10 mouse cellular contexts compared by ENCODE assay signal in genomic region chr4:32916689-32917385, GRCm38 (mm10). TPM values are rescaled to one million over a fixed set of nuclear protein-coding genes. Genes with fewer than 3 reads are reported as not detected.
A peak's percentile ranks its signal among the peaks of the same experiment; 100 is the strongest.
DNase-seq lines count a peak whose midpoint lies in the region; ATAC-seq and TF ChIP-seq lines count a peak whose summit lies in the region.
"Had no signal": no experiment of that assay in that cellular context is flagged by ENCODE, and none has a peak within 500 bp of the region (broad histone marks: within the 10 kb centered on the region; RNA-seq: fewer than 3 reads in every experiment).

No protein-coding gene starts in this region.

- H3K9ac ChIP-seq in intestine, embryonic 15.5 days = no peak overlapping the region
- no peak overlapping the region for H3K9ac ChIP-seq in stomach, postnatal 0 days (ENCODE audit: low read length)
- H3K9ac ChIP-seq: embryonic facial prominence, embryonic 13.5 days had no signal

- peak; percentile 82 for ATAC-seq in intestine, embryonic 15.5 days
- ATAC-seq in stomach, postnatal 0 days (ENCODE audit: low FRiP score, low TSS enrichment) = peak; percentile 72

- no peaks in the 10 kb centered on the region for H3K36me3 ChIP-seq in intestine, embryonic 15.5 days
- no peaks in the 10 kb centered on the region for H3K36me3 ChIP-seq in stomach, postnatal 0 days (ENCODE audit: control insufficient read depth, insufficient read depth, low read length)
- H3K36me3 ChIP-seq: embryonic facial prominence, embryonic 13.5 days had no signal

- no peak overlapping the region for H3K4me2 ChIP-seq in intestine, embryonic 15.5 days (replicated peaks)
- no peak overlapping the region for H3K4me2 ChIP-seq in stomach, postnatal 0 days (replicated peaks; ENCODE audit: low read depth)
- H3K4me2 ChIP-seq: embryonic facial prominence, embryonic 13.5 days had no signal

- DNase-seq in spleen, postnatal 10 days (ENCODE audit: low spot score in 2 of 2) = peak; percentile 26 to 48
- no peak for DNase-seq in spleen, postnatal 36 days (ENCODE audit: low spot score in 2 of 2)
- peak; percentile 59 for DNase-seq in liver
- DNase-seq in stomach, postnatal 0 days (ENCODE audit: low spot score) = peak; percentile 62
- DNase-seq in urinary bladder, postnatal 4 days (ENCODE audit: low spot score in 2 of 2) = no peak
- no peak for DNase-seq in adrenal gland, postnatal 36 days
- DNase-seq: lung, adult 2 months had no signal

- no peak overlapping the region for H3K4me3 ChIP-seq in intestine, embryonic 15.5 days (replicated peaks)
- no peak overlapping the region for H3K4me3 ChIP-seq in stomach, postnatal 0 days (ENCODE audit: low read depth, low read length)
- H3K4me3 ChIP-seq: embryonic facial prominence, embryonic 13.5 days had no signal

- H3K27ac ChIP-seq in intestine, embryonic 15.5 days = no peak overlapping the region
- peak overlapping the region; percentile 73; the same call in 1 of the 2 replicates for H3K27ac ChIP-seq in stomach, postnatal 0 days (replicated peaks)
- H3K27ac ChIP-seq: embryonic facial prominence, embryonic 13.5 days had no signal

- H3K27me3 ChIP-seq in intestine, embryonic 15.5 days (replicated peaks) = no peaks in the 10 kb centered on the region
- H3K27me3 ChIP-seq in stomach, postnatal 0 days (ENCODE audit: control insufficient read depth, insufficient read depth, low read length) = no peaks in the 10 kb centered on the region
- H3K27me3 ChIP-seq: embryonic facial prominence, embryonic 13.5 days had no signal

- no peak for TF ChIP-seq CTCF in stomach, postnatal 0 days (IDR thresholded peaks at IDR 0.05; ENCODE audit: low read depth)

- 51% methylated on average over 6 of the region's 6 CpGs for WGBS in intestine, embryonic 15.5 days
- WGBS in stomach, postnatal 0 days = 45% methylated on average over 6 of the region's 6 CpGs

- no peak for TF ChIP-seq EP300 in stomach, postnatal 0 days (optimal IDR thresholded peaks at IDR 0.05)

- H3K4me1 ChIP-seq in intestine, embryonic 15.5 days (replicated peaks) = 0 out of 2 replicates have a peak, but pooled peaks cover 8% of the 10 kb centered on the region
- no peaks in the 10 kb centered on the region for H3K4me1 ChIP-seq in stomach, postnatal 0 days (replicated peaks; ENCODE audit: control insufficient read depth, insufficient read depth)

- no peaks in the 10 kb centered on the region for H3K9me3 ChIP-seq in intestine, embryonic 15.5 days
- H3K9me3 ChIP-seq in stomach, postnatal 0 days (ENCODE audit: control insufficient read depth, low read length) = no peaks in the 10 kb centered on the region
- H3K9me3 ChIP-seq: embryonic facial prominence, embryonic 13.5 days had no signal

RNA-seq across cellular contexts. Expression of gene Ankrd6, which starts 33.8 kb away (rescaled TPM):
- 4.0 and 4.1 TPM in 2 replicates for polyA plus RNA-seq in intestine, embryonic 15.5 days (2015; fragmentation: Nextera tagmentation; extraction: Ambion mirVana)
- polyA plus RNA-seq in stomach, postnatal 0 days (2015; fragmentation: Nextera tagmentation; extraction: Ambion mirVana) = 2.2 and 2.3 TPM in 2 replicates
- total RNA-seq in adrenal gland, postnatal 36 days (2021) = 1 to 10 TPM; 1.6 to 3.1 TPM
- total RNA-seq: neutrophil, adult 5-6 weeks had no signal

Comparison
In these comparisons a context has a peak if more than half of its experiments do, and no peak if none do; other contexts are left out.
1. DNase-seq: peak in spleen, postnatal 10 days (2 of 2), liver (single experiment) and stomach, postnatal 0 days (single experiment); none in spleen, postnatal 36 days (0 of 2), urinary bladder, postnatal 4 days (0 of 2) and adrenal gland, postnatal 36 days (0 of 2).